Mouse (Mus musculus) heart, embryonic 13.5 days (tissue): ENCODE data around the gene C1qtnf6. TPM values are rescaled to one million over a fixed set of nuclear protein-coding genes. Genes with fewer than 3 reads are reported as not detected.

ENCODE experiments used
- ATAC-seq: fragments of 200-750 bp; cut with Nextera tagmentation; 2 replicates; pipeline ENCODE4 v1.8.0; 2017; ENCODE audit warnings: moderate TSS enrichment; ENCODE audit not compliant: insufficient number of reproducible peaks, low FRiP score, low TSS enrichment; ENCODE audit errors: extremely low read depth
- H3K27ac ChIP-seq: fragments of 300-500 bp; sonication (generic); replicated peaks from 2 replicates; pipeline ENCODE4 v1.5.1; 2015; ENCODE audit warnings: moderate library complexity, mild to moderate bottlenecking, inconsistent platforms
- H3K27me3 ChIP-seq: fragments of 300-500 bp; sonication (generic); replicated peaks from 2 replicates; pipeline ENCODE4 v1.6.1; 2015; ENCODE audit warnings: mild to moderate bottlenecking, inconsistent platforms
- H3K36me3 ChIP-seq: fragments of 300-500 bp; sonication (generic); 2 replicates; pipeline ENCODE4 v1.6.1; 2015; ENCODE audit warnings: mild to moderate bottlenecking, inconsistent platforms
- H3K4me1 ChIP-seq: fragments of 300-500 bp; sonication (generic); 2 replicates; pipeline ENCODE4 v1.6.1; 2015; ENCODE audit warnings: inconsistent platforms
- H3K4me2 ChIP-seq: fragments of 300-500 bp; sonication (generic); 2 replicates; pipeline ENCODE4 v1.6.1; 2015; ENCODE audit warnings: inconsistent platforms, mild to moderate bottlenecking, moderate library complexity
- H3K4me3 ChIP-seq: fragments of 300-500 bp; sonication (generic); 2 replicates; pipeline ENCODE4 v1.5.1; 2015; ENCODE audit warnings: moderate library complexity, mild to moderate bottlenecking, inconsistent platforms
- H3K9ac ChIP-seq: fragments of 300-500 bp; sonication (generic); 2 replicates; pipeline ENCODE4 v1.6.1; 2015; ENCODE audit warnings: inconsistent platforms, mild to moderate bottlenecking, moderate library complexity
- H3K9me3 ChIP-seq: fragments of 300-500 bp; sonication (generic); 2 replicates; pipeline ENCODE4 v1.6.1; 2016; ENCODE audit warnings: inconsistent platforms
- WGBS: fragments of 180-500 bp; shearing (Covaris S2); methylation state at CpG from one replicate; pipeline ENCODE4 v1.1.7; 2015; ENCODE audit warnings: mixed read lengths; 5-methylcytosine and 5-hydroxymethylcytosine counted together
- polyA plus RNA-seq: library from polyadenylated mRNA; unstranded; fragments of >200 nt; fragmentation: Nextera tagmentation; extraction: Ambion mirVana; gene quantifications from 2 replicates; pipeline ENCODE4 v1.2.1, GENCODE M21; 2015

Gene C1qtnf6
- polyA plus RNA-seq, 1 experiment from 2014 or later, result 31.8 TPM

- no peak overlapping the region for H3K27ac ChIP-seq
- H3K4me1 ChIP-seq, result no peaks in the 10 kb centered on the region
- no peak overlapping the region for H3K4me3 ChIP-seq
- no peaks in the 10 kb centered on the region for H3K36me3 ChIP-seq
- no peak; the same call in 1 of the 2 replicates for ATAC-seq
- no peak overlapping the region for H3K4me2 ChIP-seq
- 75% methylated on average over 3 of the region's 3 CpGs for WGBS
- H3K9me3 ChIP-seq, result no peaks in the 10 kb centered on the region
- H3K27me3 ChIP-seq, result peaks cover 8% of the 10 kb centered on the region; the same call in 1 of the 2 replicates
- no peak overlapping the region for H3K9ac ChIP-seq
Observed at GRCm38 (mm10) chr15:78491301-78491700, 39.9 kb downstream of the C1qtnf6 start.

DNA sequence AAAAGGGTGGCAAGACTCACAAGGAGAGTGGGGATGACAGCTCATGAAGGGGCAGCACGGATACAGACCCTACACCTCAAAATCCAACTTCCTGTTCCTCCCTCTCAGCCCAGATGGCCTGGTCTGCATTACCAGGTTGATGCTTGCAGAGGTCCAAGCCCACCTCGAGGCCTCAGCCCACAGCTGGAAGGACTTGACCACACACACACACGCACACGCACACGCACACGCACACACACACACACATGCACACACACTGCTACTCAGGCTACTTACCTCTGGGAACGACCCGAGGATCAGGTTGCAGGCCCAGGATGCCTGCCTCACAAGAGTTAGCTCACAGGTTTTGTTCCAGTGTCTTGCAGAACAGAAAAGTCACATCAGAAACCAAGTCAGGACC, 41.3 kb downstream of the C1qtnf6 start:
- no peak overlapping the region for H3K9ac ChIP-seq
- no peak overlapping the region for H3K4me3 ChIP-seq
- H3K27me3 ChIP-seq, result peaks cover 21% of the 10 kb centered on the region; the same call in 1 of the 2 replicates
- no peaks in the 10 kb centered on the region for H3K36me3 ChIP-seq
- no peak for ATAC-seq
- no peak overlapping the region for H3K4me2 ChIP-seq
- 73% methylated on average over 8 of the region's 8 CpGs for WGBS
- H3K27ac ChIP-seq, result no peak overlapping the region
- H3K9me3 ChIP-seq, result no peaks in the 10 kb centered on the region
- H3K4me1 ChIP-seq, result no peaks in the 10 kb centered on the region

- ATAC-seq, result no peak
- Histone ChIP-seq H3K9me3 (no peaks in the 10 kb centered on the region), H3K27ac (no peak overlapping the region), H3K36me3 (no peaks in the 10 kb centered on the region), H3K4me2 (no peak overlapping the region), H3K9ac (no peak overlapping the region), H3K4me3 (no peak overlapping the region), H3K4me1 (no peaks in the 10 kb centered on the region), H3K27me3 (peaks cover 24% of the 10 kb centered on the region; the same call in 1 of the 2 replicates)
- 70% methylated on average over 3 of the region's 3 CpGs for WGBS
Observed at GRCm38 (mm10) chr15:78489248-78489647, 42.0 kb downstream of the C1qtnf6 start.

DNA sequence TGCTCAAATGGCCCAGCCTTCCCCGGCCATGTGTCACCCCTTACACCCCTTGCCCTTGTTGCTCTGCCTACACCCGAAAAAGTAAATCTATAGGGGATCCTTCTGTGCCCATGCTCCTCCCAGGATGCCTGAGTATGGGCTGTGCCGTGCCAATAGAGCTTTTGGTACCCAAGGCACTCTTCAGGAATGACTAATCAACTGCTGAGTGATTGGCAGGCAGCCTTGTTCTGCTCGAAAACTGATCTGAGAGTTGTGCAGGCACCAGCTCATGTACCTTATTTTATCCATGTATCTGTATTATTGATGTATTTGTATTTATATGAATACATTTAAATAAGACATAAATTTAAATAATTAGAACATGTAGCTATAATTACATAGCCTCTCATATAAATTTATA, 44.1 kb downstream of the C1qtnf6 start:
- 53% methylated on average over 4 of the region's 4 CpGs for WGBS
- Histone ChIP-seq H3K36me3 (no peaks in the 10 kb centered on the region), H3K27ac (no peak overlapping the region), H3K4me3 (no peak overlapping the region), H3K4me1 (no peaks in the 10 kb centered on the region), H3K4me2 (no peak overlapping the region), H3K27me3 (peaks cover 29% of the 10 kb centered on the region; the same call in 1 of the 2 replicates), H3K9ac (no peak overlapping the region), H3K9me3 (no peaks in the 10 kb centered on the region)
- no peak for ATAC-seq

DNA sequence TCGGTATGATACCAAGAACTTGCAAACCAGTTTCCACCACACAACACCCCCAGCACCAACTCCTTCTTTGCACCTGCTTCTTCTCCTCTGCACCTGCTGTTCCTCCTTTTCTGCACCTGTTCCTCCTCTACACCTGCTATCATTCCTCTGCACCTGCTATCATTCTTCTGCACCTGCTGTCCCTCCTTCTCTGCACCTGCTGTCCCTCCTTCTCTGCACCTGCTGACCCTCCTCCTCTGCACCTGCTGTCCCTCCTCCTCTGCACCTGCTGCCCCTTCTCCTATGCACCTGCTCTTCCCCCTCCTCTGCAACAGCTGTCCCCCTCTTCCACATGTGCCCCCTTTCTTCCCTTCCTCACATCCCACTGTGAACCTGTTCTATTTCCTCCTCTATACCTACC, 44.7 kb downstream of the C1qtnf6 start:
- no peak overlapping the region for H3K27ac ChIP-seq
- H3K36me3 ChIP-seq, result no peaks in the 10 kb centered on the region
- peaks cover under 1% of the 10 kb centered on the region; the same call in 1 of the 2 replicates for H3K4me1 ChIP-seq
- no peak for ATAC-seq
- H3K9me3 ChIP-seq, result no peaks in the 10 kb centered on the region
- 88% methylated on average over 1 of the region's 1 CpGs for WGBS
- peaks cover 32% of the 10 kb centered on the region; the same call in 1 of the 2 replicates for H3K27me3 ChIP-seq
- H3K9ac ChIP-seq, result no peak overlapping the region
- H3K4me3 ChIP-seq, result no peak overlapping the region
- H3K4me2 ChIP-seq, result no peak overlapping the region

DNA sequence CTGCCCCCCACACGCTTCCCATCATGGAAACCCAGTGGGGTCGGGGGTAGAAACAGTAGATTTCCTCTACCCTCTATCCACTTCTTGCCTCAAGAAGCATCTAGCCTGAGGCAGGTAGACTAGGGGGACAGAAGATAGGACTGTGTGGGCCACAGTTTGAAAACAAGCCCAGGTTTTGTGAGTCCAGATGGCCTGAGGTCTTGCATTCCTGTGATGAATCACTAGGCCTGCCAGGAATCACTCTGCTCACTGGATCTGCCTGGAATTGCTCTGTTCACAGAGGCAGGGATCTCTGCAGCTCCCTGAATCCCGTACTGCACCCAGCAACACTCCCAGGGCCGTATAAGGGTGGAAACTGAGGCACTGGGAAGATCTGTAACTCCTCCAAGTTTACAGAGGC, 47.9 kb downstream of the C1qtnf6 start:
- WGBS, result 77% methylated on average over 4 of the region's 4 CpGs
- ATAC-seq, result no peak
- no peak overlapping the region for H3K27ac ChIP-seq

GRCm38 (mm10) chr15:78482518-78482917, 48.7 kb downstream of the C1qtnf6 start:
- Histone ChIP-seq H3K4me3 (no peak overlapping the region), H3K4me2 (no peak overlapping the region), H3K36me3 (no peaks in the 10 kb centered on the region), H3K9me3 (no peaks in the 10 kb centered on the region), H3K27ac (no peak overlapping the region), H3K4me1 (peaks cover 8% of the 10 kb centered on the region), H3K9ac (no peak overlapping the region), H3K27me3 (peaks cover 38% of the 10 kb centered on the region)
- 71% methylated on average over 3 of the region's 3 CpGs for WGBS
- no peak for ATAC-seq

More for the DNA sequence above, 47.9 kb downstream of the C1qtnf6 start:
- H3K4me2 ChIP-seq, result no peak overlapping the region
- peaks cover 8% of the 10 kb centered on the region for H3K4me1 ChIP-seq
- H3K9me3 ChIP-seq, result no peaks in the 10 kb centered on the region
- no peak overlapping the region for H3K4me3 ChIP-seq
- peaks cover 33% of the 10 kb centered on the region for H3K27me3 ChIP-seq
- H3K9ac ChIP-seq, result no peak overlapping the region
- no peaks in the 10 kb centered on the region for H3K36me3 ChIP-seq

GRCm38 (mm10) chr15:78481448-78482000, 49.7 kb downstream of the C1qtnf6 start:
- H3K4me1 ChIP-seq, result peaks cover 8% of the 10 kb centered on the region
- WGBS, result 44% methylated on average over 9 of the region's 9 CpGs
- no peak overlapping the region for H3K4me2 ChIP-seq
- H3K36me3 ChIP-seq, result no peaks in the 10 kb centered on the region
- no peaks in the 10 kb centered on the region for H3K9me3 ChIP-seq
- H3K4me3 ChIP-seq, result no peak overlapping the region
- H3K9ac ChIP-seq, result no peak overlapping the region
- no peak for ATAC-seq
- peaks cover 35% of the 10 kb centered on the region for H3K27me3 ChIP-seq
- H3K27ac ChIP-seq, result no peak overlapping the region

DNA sequence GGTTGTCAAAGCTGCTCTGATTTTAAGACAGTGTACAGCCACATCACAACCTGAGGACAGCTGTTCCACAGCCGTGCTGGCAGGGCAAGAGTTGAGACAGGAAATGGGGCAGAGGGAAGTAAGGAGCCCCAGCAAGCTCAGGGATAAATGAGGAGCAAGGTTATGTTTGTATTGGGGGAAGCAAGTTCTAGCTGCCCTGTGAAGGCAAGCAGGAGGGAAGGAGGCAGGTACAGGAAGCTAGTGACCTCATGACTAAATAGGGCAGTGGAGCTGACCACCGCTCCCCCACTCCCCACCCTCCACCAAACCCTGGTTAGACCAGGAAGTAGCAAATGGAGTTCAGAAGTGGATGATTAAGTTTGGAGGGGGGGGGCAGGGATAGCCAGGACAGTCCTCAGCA, 50.2 kb downstream of the C1qtnf6 start:
- no peak overlapping the region for H3K27ac ChIP-seq
- H3K4me2 ChIP-seq, result no peak overlapping the region
- no peak overlapping the region for H3K4me3 ChIP-seq
- H3K9me3 ChIP-seq, result no peaks in the 10 kb centered on the region
- H3K36me3 ChIP-seq, result no peaks in the 10 kb centered on the region
- peaks cover 8% of the 10 kb centered on the region for H3K4me1 ChIP-seq
- H3K27me3 ChIP-seq, result peaks cover 29% of the 10 kb centered on the region
- WGBS, result 37% methylated on average over 2 of the region's 2 CpGs
- ATAC-seq, result no peak
- H3K9ac ChIP-seq, result no peak overlapping the region

DNA sequence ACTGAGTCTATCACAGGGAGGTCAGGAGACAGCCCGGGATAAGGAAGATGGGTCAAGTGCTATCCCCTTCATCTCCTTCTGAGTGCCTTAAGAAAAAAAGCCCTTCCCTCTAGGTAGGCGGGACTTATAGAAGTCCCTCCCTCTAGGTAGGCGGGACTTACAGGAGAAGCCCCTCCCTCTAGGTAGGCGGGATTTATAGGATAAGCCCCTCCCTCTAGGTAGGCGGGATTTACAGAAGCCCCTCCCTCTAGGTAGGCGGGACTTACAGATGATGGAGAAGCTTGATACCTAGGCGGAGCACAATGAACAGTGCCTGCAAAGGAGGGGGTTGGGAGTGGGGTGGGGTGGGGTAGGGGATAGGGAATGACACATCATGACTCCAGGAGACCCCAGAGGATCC, 51.1 kb downstream of the C1qtnf6 start:
- 68% methylated on average over 7 of the region's 7 CpGs for WGBS
- Histone ChIP-seq H3K9me3 (no peaks in the 10 kb centered on the region), H3K4me1 (peaks cover 15% of the 10 kb centered on the region), H3K27ac (no peak overlapping the region), H3K9ac (no peak overlapping the region), H3K4me2 (no peak overlapping the region), H3K36me3 (no peaks in the 10 kb centered on the region), H3K4me3 (no peak overlapping the region), H3K27me3 (peaks cover 21% of the 10 kb centered on the region)
- no peak for ATAC-seq

- Histone ChIP-seq H3K9ac (no peak overlapping the region), H3K4me2 (no peak overlapping the region), H3K9me3 (no peaks in the 10 kb centered on the region), H3K36me3 (no peaks in the 10 kb centered on the region), H3K4me1 (peaks cover 15% of the 10 kb centered on the region), H3K27ac (no peak overlapping the region), H3K4me3 (no peak overlapping the region), H3K27me3 (peaks cover 16% of the 10 kb centered on the region)
- ATAC-seq, result no peak
- 69% methylated on average over 5 of the region's 5 CpGs for WGBS
Observed at GRCm38 (mm10) chr15:78479470-78479869, 51.7 kb downstream of the C1qtnf6 start.

- Histone ChIP-seq H3K9ac (no peak overlapping the region), H3K36me3 (no peaks in the 10 kb centered on the region), H3K27me3 (peaks cover 16% of the 10 kb centered on the region), H3K4me2 (no peak overlapping the region), H3K27ac (no peak overlapping the region), H3K9me3 (no peaks in the 10 kb centered on the region), H3K4me3 (no peak overlapping the region), H3K4me1 (peaks cover 17% of the 10 kb centered on the region)
- WGBS, result 87% methylated on average over 4 of the region's 4 CpGs
- no peak for ATAC-seq
Observed at GRCm38 (mm10) chr15:78478073-78478472, 53.1 kb downstream of the C1qtnf6 start.
